Mouse (Mus musculus): ENCODE measurements around the gene Gm28434. TPM values are rescaled to one million over a fixed set of nuclear protein-coding genes. Genes with fewer than 3 reads are reported as not detected.

Gene Gm28434
- total and polyA plus RNA-seq, 2 experiments = not detected

DNA sequence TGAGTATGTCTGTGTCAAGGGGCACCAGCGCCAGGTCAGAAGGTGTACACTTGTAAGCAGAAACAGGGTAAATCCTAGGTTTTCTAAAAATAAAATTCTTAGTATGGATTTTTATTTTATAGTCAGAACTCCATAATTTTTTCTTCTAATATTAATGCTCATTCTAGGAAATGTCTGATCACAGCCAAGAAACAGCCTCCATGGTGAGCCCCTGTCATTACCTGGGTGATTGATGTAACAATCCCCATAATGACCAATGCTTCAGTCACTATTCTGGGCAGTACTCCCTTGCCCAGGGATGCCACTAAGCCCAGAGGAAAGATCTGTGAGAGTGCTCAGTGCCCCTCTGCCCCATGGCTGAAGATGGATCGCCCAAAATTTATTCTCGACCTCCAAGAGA, 9.8 kb downstream of the Gm28434 start, which contains the start of gene Cabs1:
TSS of gene Cabs1 (plus strand) at position 301 of the 400 bp plus-strand sequence.
- no peak for DNase-seq (ENCODE audit: extremely low read depth, low read depth, low spot score)
- WGBS = 66% methylated on average over 3 of the region's 3 CpGs
- no peak within 1 kb of the TSS for H3K9ac ChIP-seq (ENCODE audit: low read depth, low read length)
- no peaks in the 10 kb centered on the region for H3K79me2 ChIP-seq (ENCODE audit: control insufficient read depth, insufficient read depth, low read length)
- TF ChIP-seq CTCF (IDR thresholded peaks at IDR 0.05; ENCODE audit: low read depth, low read length) (no peak), POLR2A (IDR thresholded peaks at IDR 0.05; ENCODE audit: extremely low read depth, insufficient read depth, low read length) (no peak)
- H3K27ac ChIP-seq (replicated peaks; ENCODE audit: insufficient read depth, low read depth, low read length) = no peak within 1 kb of the TSS
- no peaks in the 10 kb centered on the region for H3K36me3 ChIP-seq (ENCODE audit: control insufficient read depth, insufficient read depth, low read length)
- H3K4me3 ChIP-seq (ENCODE audit: insufficient read depth, low read depth, low read length) = no peak within 1 kb of the TSS
- no peaks in the 10 kb centered on the region for H3K4me1 ChIP-seq (ENCODE audit: control insufficient read depth, insufficient read depth, low read length)
- H3K27me3 ChIP-seq (ENCODE audit: control insufficient read depth, insufficient read depth, low read length) = no peaks in the 10 kb centered on the region

GRCm38 (mm10) chr5:87982468-87983214, 13.3 kb downstream of the Gm28434 start:
- Histone ChIP-seq H3K4me3 (ENCODE audit: insufficient read depth, low read depth, low read length) (no peak overlapping the region), H3K27ac (replicated peaks; ENCODE audit: insufficient read depth, low read depth, low read length) (no peak overlapping the region), H3K79me2 (ENCODE audit: control insufficient read depth, insufficient read depth, low read length) (no peaks in the 10 kb centered on the region), H3K27me3 (ENCODE audit: control insufficient read depth, insufficient read depth, low read length) (no peaks in the 10 kb centered on the region), H3K36me3 (ENCODE audit: control insufficient read depth, insufficient read depth, low read length) (no peaks in the 10 kb centered on the region), H3K4me1 (ENCODE audit: control insufficient read depth, insufficient read depth, low read length) (no peaks in the 10 kb centered on the region), H3K9ac (ENCODE audit: low read depth, low read length) (no peak overlapping the region)
- no peak for TF ChIP-seq CTCF (IDR thresholded peaks at IDR 0.05; ENCODE audit: low read depth, low read length)
- 48% methylated on average over 3 of the region's 3 CpGs for WGBS
- no peak for DNase-seq (ENCODE audit: extremely low read depth, low read depth, low spot score)

- DNase-seq (ENCODE audit: extremely low read depth, low read depth, low spot score) = no peak
- no peaks in the 10 kb centered on the region for H3K4me1 ChIP-seq (ENCODE audit: control insufficient read depth, insufficient read depth, low read length)
- 77% methylated on average over 3 of the region's 3 CpGs for WGBS
- H3K4me3 ChIP-seq (ENCODE audit: insufficient read depth, low read depth, low read length) = no peak within 1 kb of the TSS
- no peaks in the 10 kb centered on the region for H3K27me3 ChIP-seq (ENCODE audit: control insufficient read depth, insufficient read depth, low read length)
- H3K79me2 ChIP-seq (ENCODE audit: control insufficient read depth, insufficient read depth, low read length) = no peaks in the 10 kb centered on the region
- no peak within 1 kb of the TSS for H3K27ac ChIP-seq (replicated peaks; ENCODE audit: insufficient read depth, low read depth, low read length)
- H3K9ac ChIP-seq (ENCODE audit: low read depth, low read length) = no peak within 1 kb of the TSS
- TF ChIP-seq POLR2A (IDR thresholded peaks at IDR 0.05; ENCODE audit: extremely low read depth, insufficient read depth, low read length) (no peak), CTCF (IDR thresholded peaks at IDR 0.05; ENCODE audit: low read depth, low read length) (no peak)
- H3K36me3 ChIP-seq (ENCODE audit: control insufficient read depth, insufficient read depth, low read length) = no peaks in the 10 kb centered on the region
Observed at GRCm38 (mm10) chr5:88002249-88002648, 32.9 kb downstream of the Gm28434 start, which contains the start of gene Smr3a. Smr3a (plus strand) TSS chr5:88002549.

DNA sequence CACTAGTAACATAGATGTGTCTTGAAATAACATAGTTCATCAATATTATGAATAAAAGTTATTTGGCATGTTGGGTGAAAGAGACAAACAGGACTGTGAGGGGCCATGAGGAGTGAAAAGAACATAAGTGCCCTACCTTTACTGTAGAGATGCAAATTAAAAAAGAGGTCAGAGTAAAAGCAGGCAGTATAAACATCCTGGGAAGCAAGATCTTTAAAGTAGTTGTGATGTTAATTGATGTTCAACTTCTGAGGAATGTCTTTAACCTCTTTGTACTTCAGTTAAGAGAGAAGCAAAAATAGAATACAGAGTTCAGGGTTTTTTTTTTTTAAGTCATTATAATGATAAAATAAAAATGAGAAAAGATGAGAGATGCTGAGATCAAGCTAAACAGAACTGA, 35.9 kb downstream of the Gm28434 start:
- DNase-seq (ENCODE audit: extremely low read depth, low read depth, low spot score) = no peak
- H3K4me3 ChIP-seq (ENCODE audit: insufficient read depth, low read depth, low read length) = no peak overlapping the region
- no peaks in the 10 kb centered on the region for H3K4me1 ChIP-seq (ENCODE audit: control insufficient read depth, insufficient read depth, low read length)
- H3K79me2 ChIP-seq (ENCODE audit: control insufficient read depth, insufficient read depth, low read length) = no peaks in the 10 kb centered on the region
- TF ChIP-seq CTCF (IDR thresholded peaks at IDR 0.05; ENCODE audit: low read depth, low read length) (no peak), POLR2A (IDR thresholded peaks at IDR 0.05; ENCODE audit: extremely low read depth, insufficient read depth, low read length) (no peak)
- no peaks in the 10 kb centered on the region for H3K27me3 ChIP-seq (ENCODE audit: control insufficient read depth, insufficient read depth, low read length)
- no peak overlapping the region for H3K9ac ChIP-seq (ENCODE audit: low read depth, low read length)
- no peak overlapping the region for H3K27ac ChIP-seq (replicated peaks; ENCODE audit: insufficient read depth, low read depth, low read length)
- no peaks in the 10 kb centered on the region for H3K36me3 ChIP-seq (ENCODE audit: control insufficient read depth, insufficient read depth, low read length)

Other genes starting within 250 kb of the Gm28434 start
- not detected in 2 replicates for gene Csn1s2a, start 194.9 kb upstream of the Gm28434 start, total RNA-seq (2014; rRNA removed)
- gene Csn1s2a, start 194.9 kb upstream of the Gm28434 start, polyA plus RNA-seq (2012; rRNA removed) = not detected in 2 replicates
- not detected in 2 replicates for gene Csn1s2b, start 161.4 kb upstream of the Gm28434 start, total RNA-seq (2014; rRNA removed)
- gene Csn1s2b, start 161.4 kb upstream of the Gm28434 start, polyA plus RNA-seq (2012; rRNA removed) = not detected in 2 replicates
- not detected in 2 replicates for gene Prr27, start 143.8 kb upstream of the Gm28434 start, total RNA-seq (2014; rRNA removed)
- not detected in 2 replicates for gene Prr27, start 143.8 kb upstream of the Gm28434 start, polyA plus RNA-seq (2012; rRNA removed)
- not detected in 2 replicates for gene Odam, start 84.5 kb upstream of the Gm28434 start, total RNA-seq (2014; rRNA removed)
- gene Odam, start 84.5 kb upstream of the Gm28434 start, polyA plus RNA-seq (2012; rRNA removed) = not detected in 2 replicates
- gene Csn3, start 43.9 kb upstream of the Gm28434 start, total RNA-seq (2014; rRNA removed) = not detected in 2 replicates
- not detected in 2 replicates for gene Csn3, start 43.9 kb upstream of the Gm28434 start, polyA plus RNA-seq (2012; rRNA removed)
- not detected in 2 replicates for gene 2310003L06Rik, start 58 bp upstream of the Gm28434 start, total RNA-seq (2014; rRNA removed)
- gene 2310003L06Rik, start 58 bp upstream of the Gm28434 start, polyA plus RNA-seq (2012; rRNA removed) = not detected in 2 replicates
- not detected in 2 replicates for gene Cabs1, start 9.9 kb downstream of the Gm28434 start, total RNA-seq (2014; rRNA removed)
- gene Cabs1, start 9.9 kb downstream of the Gm28434 start, polyA plus RNA-seq (2012; rRNA removed) = not detected in 2 replicates
- gene Smr3a, start 33.0 kb downstream of the Gm28434 start, total RNA-seq (2014; rRNA removed) = not detected in 2 replicates
- not detected in 2 replicates for gene Smr3a, start 33.0 kb downstream of the Gm28434 start, polyA plus RNA-seq (2012; rRNA removed)
- not detected in 2 replicates for gene Smr2, start 117.0 kb downstream of the Gm28434 start, total RNA-seq (2014; rRNA removed)
- not detected in 2 replicates for gene Smr2, start 117.0 kb downstream of the Gm28434 start, polyA plus RNA-seq (2012; rRNA removed)
- not detected in 2 replicates for gene Gm11116, start 142.0 kb downstream of the Gm28434 start, total RNA-seq (2014; rRNA removed)
- gene Gm11116, start 142.0 kb downstream of the Gm28434 start, polyA plus RNA-seq (2012; rRNA removed) = not detected in 2 replicates
- not detected in 2 replicates for gene Gm11115, start 184.6 kb downstream of the Gm28434 start, total RNA-seq (2014; rRNA removed)
- not detected in 2 replicates for gene Gm11115, start 184.6 kb downstream of the Gm28434 start, polyA plus RNA-seq (2012; rRNA removed)